Mouse (Mus musculus) heart, adult 2 months (tissue): ENCODE measurements around the gene H2-DMa.

Source experiments
- EP300 ChIP-seq: fragments of 200-500 bp; IDR thresholded peaks from 2 replicates; pipeline ENCODE4 v1.6.1; 2011; ENCODE audit warnings: low read depth, low read length, control low read depth; ENCODE audit not compliant: insufficient read depth
- POLR2A ChIP-seq: fragments of 200-500 bp; IDR thresholded peaks from 2 replicates; pipeline ENCODE4 v1.6.1; 2011; ENCODE audit warnings: mild to moderate bottlenecking, low read depth, low read length, control low read depth; ENCODE audit not compliant: insufficient read depth

GRCm38 (mm10) chr17:34116736-34117370 lies 2.5 kb upstream of the H2-DMa start:
- TF ChIP-seq POLR2A: no peak
- no peak for TF ChIP-seq EP300
